Mouse (Mus musculus) fat pad, adult 2 months (tissue): Measurements from ENCODE around the gene Inpp5a.

Experiments used
- DNase-seq: peaks from one replicate; pipeline ENCODE4 v3.0.0-alpha.2; 2011; ENCODE audit warnings: low read depth, low spot score; ENCODE audit errors: extremely low read depth

Inpp5a gene

GRCm38 (mm10) chr7:139439922-139440895 lies 51.3 kb downstream of the Inpp5a start:
- no peak for DNase-seq

- DNase-seq = no peak
These were observed 52.1 kb downstream of the Inpp5a start for GRCm38 (mm10) chr7:139441022-139441421.

DNA sequence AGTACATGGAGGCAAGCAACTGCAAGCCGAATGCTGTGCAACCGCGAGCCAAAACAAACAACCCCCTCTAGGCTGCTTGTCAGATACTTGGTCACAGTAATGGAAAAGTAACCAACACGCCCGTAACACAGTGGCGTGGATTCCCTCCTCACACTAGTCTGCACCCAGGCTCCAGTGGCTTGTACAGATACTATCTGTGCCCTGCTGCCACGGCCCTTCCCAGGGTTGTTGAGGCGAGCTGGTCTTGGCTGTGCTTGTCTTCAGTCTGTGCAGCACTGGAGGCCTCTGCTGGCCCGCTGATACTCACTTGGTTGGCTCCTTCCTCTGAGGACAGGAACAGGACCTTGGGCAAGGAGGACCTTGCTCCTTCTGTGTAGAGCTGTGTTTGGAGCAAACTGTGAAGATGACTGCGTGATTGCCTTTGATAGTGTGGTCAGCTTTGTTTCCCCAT lies 52.9 kb downstream of the Inpp5a start:
- peak; percentile 30 for DNase-seq

GRCm38 (mm10) chr7:139445621-139446020 lies 56.7 kb downstream of the Inpp5a start:
- DNase-seq = no peak

- DNase-seq = no peak
These were observed 58.5 kb downstream of the Inpp5a start for GRCm38 (mm10) chr7:139447381-139447780.

DNA sequence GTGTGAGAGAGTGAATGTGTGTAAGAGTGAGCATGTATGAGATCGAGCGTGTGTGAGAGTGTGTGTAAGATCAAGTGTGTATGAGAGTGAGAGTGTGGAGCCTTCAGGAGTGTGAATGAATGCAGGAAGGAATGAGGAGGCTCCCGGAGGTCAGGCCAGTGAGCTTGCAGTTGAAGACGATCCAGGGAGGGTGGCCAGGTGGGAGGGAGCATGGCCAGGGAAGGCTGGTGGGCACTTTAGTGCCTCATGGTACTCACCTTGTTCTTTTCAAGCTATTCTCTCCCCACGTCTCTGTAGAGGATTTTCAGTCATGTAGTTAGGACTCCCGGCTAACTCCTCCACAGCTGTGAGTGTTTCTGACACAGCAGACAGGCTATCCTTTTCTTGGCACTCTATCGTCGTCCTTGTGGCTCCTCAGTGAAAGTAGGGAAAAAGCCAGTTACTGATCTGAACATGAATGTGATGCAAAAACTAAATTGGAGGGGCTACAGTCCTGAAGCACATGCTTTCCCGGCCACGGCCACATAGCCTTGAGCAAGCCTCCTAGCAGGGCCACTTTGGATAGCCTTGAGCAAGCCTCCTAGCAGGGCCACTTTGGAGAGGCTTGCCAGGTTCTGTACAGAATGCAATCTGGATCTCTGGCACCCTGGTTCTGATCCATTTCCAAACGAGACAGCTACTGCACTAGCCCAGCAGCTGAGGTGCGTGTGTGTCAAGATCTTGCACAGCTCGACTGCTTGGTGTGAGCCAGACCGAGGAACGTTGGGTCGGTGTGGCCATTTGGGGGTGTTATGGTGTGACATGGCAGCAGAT lies 61.5 kb downstream of the Inpp5a start:
- DNase-seq = no peak

- DNase-seq = no peak
These were observed 62.8 kb downstream of the Inpp5a start for GRCm38 (mm10) chr7:139451711-139452110.

DNA sequence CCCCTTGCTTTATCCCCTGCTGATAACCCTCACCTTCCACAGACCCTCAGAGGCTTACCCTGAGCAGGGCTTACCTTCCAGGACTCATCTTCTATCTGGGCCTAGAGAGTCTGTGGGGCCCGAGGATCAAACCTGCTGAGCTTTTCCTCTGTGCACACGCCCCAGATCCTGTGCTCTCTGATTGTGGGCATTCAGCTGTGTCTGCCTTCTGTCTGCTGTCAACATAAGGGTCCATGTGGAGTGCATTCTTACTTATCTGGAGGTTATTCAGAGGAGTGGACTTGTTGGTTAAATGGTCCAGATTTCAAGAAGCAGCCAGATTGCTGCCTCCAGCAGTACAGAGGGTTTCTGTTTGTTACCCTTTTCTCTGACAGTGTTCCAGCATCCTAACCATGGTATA lies 63.3 kb downstream of the Inpp5a start:
- DNase-seq = no peak

DNA sequence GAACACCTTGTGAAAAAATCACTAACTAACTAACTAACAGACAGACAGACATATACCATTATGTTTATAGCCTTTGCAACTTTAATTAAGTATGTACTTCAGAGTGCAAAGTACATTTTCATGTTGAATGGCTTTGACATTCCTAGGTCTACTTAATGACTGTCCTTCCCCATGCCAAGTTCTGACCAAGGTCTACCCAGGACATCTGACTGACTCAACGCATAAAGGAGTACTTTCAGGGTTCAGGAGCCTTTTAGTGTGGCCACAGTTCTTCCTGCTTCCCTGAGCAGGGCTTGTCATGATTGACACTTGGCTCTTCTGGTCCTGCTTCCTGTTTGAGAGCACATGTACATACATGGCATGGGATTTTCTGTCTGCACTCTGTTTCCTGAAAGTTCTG lies 64.3 kb downstream of the Inpp5a start:
- no peak for DNase-seq

DNA sequence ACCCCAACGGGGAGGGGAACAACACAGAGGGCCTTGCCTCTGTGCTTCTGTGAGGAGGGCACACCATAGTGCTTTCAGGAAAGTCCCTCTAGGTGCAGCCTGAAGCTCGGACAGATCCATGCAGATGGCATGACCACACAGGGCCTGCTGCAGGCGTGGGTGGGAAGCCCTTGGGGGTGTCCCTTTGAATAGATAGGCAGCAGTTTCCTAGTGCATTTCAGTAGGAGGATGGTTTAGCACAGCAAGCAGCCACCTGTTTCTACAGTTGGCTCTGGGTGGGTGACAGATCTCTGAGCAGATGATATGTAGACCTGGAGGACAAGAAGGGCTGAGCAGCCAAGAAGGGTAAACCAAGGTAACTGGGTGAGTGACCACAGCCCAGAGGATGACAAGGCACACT lies 65.4 kb downstream of the Inpp5a start:
- DNase-seq = no peak

- DNase-seq = no peak
These were observed 67.8 kb downstream of the Inpp5a start for GRCm38 (mm10) chr7:139456759-139457158.

DNA sequence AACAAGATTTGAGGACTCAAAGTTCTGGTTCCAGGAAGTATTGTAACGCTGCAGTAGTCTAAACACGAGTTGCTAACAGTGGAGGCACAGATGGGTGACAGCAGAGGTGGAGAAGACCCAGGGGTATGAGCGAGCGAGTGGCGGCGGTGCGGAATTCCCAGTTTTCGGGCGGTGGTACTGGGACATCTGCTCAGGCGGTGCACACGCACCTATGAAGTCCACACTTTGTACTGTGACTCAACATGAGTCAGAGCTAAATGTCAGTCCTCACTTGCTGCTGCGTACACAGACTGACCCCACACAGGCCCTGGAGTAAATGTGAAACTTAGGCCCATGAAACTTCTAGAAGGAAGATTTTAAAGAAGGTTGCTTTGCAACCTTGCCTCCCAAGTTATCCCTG lies 72.4 kb downstream of the Inpp5a start:
- no peak for DNase-seq

- DNase-seq = no peak
These were observed 73.2 kb downstream of the Inpp5a start for GRCm38 (mm10) chr7:139462142-139462541.

GRCm38 (mm10) chr7:139465538-139465937 lies 76.6 kb downstream of the Inpp5a start:
- no peak for DNase-seq

- no peak for DNase-seq
These were observed 77.7 kb downstream of the Inpp5a start for GRCm38 (mm10) chr7:139466484-139467176.

DNA sequence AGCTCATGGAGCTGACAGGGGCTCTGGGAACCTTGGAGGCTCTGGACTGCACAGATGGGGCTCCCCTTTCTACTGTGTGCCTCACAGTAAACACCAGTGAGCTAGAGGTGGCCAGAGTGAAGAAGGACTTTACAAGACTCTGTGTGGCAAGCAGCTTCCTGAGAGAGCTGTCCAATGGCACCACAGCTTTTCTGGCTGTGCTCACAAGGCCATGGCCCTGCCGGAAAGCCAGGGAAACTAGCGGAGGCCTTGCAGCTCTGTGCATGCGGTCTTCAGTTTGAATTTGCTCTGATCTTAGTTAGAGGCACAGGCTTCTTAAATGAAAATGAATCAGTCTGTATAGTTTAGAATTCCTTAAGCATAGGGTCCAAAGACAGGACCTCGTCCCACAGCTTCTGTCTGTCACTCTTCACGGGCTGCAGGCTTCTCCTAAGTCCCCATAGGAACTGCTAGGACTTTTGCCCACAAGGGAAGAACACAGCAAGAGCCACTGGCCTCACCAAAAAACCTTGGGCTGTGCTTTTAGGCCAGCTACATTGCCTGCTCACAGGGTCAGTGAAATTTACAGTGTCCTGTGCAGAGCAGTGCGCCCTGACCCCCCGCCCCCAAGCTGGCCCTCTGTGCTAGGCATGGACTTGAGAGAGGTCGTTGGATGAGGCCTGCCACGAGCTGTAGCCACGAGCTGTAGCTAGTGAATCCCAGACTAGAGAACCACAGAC lies 78.4 kb downstream of the Inpp5a start:
- DNase-seq = no peak

- no peak for DNase-seq
These were observed 79.0 kb downstream of the Inpp5a start for GRCm38 (mm10) chr7:139467896-139468279.

- no peak for DNase-seq
These were observed 79.5 kb downstream of the Inpp5a start for GRCm38 (mm10) chr7:139468440-139468839.

DNA sequence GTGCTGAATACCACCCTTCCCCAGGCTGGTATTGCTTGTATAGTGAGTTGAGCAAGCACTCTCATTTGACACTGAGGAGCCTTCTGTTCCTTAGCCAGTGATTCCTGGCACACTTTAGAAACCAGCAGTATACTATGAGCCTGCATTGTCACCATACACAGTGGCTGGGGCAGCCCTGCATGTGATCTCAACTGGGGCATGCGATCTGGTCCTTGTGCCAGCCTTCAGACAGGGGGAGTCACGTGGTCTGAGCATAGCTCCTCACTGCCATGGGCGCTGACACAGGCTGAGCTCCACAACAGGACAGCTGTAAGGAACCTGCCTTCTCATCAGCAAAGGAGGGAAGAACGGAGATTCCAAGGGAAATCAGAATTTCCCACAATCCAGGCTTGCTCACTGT lies 80.5 kb downstream of the Inpp5a start:
- no peak for DNase-seq

DNA sequence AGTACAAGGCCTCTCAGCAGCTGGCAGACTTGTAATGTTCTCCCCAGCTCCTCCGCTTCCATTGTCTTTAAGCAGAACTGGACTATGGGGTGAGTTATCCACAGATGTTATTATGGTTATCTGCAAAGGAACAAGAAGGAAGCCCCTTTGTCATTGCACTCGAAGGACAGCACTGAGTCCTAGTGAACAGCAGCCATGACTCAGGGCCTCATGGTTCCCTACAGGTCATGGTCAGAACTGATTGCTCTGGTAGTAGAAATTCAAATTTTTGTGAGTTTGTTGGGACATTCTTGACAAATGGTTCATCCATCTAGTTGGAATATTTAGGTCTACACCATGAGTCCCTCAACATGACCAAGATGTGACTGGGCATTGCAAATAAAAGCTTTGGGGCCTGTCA lies 81.6 kb downstream of the Inpp5a start:
- DNase-seq = no peak

DNA sequence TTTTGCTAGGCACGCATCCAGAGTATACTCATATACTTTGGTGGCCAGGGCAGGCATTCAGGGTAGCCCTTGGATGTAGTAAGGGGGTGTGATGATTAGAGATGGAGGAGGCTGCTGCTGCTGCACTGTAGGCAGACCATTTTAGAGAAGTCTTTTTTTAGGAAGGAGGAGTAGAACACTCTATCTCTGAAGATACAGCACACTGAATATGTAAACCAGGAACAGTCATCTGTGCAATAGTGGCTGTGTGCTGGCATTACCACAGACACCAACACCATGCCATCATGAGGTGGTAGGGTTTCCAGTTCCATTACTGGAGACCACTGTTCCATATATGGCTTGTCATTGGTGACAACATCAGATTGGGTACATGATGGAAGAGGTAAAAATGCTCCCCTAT lies 83.1 kb downstream of the Inpp5a start:
- no peak for DNase-seq
